ENCODE assay signal across 13 mouse cellular contexts in genomic region chr13:56397572-56397971, GRCm38 (mm10). TPM values are rescaled to one million over a fixed set of nuclear protein-coding genes. Genes with fewer than 3 reads are reported as not detected.
DNase-seq lines count a peak whose midpoint lies in the region; ATAC-seq and TF ChIP-seq lines count a peak whose summit lies in the region.
"Had no signal": no experiment of that assay in that cellular context is flagged by ENCODE, and none has a peak within 500 bp of the region (broad histone marks: within the 10 kb centered on the region; RNA-seq: fewer than 3 reads in every experiment).

No protein-coding gene starts in this region.

- no peak overlapping the region for H3K4me2 ChIP-seq in limb, embryonic 13.5 days (replicated peaks)
- H3K4me2 ChIP-seq in stomach, postnatal 0 days (replicated peaks; ENCODE audit: low read depth): no peak overlapping the region
- H3K4me2 ChIP-seq: heart, embryonic 13.5 days had no signal

- 33% methylated on average over 5 of the region's 5 CpGs for WGBS in limb, embryonic 13.5 days
- 43% methylated on average over 5 of the region's 5 CpGs for WGBS in stomach, postnatal 0 days
- 61% methylated on average over 5 of the region's 5 CpGs for WGBS in hindbrain, embryonic 10.5 days

- no peak for TF ChIP-seq EP300 in stomach, postnatal 0 days (optimal IDR thresholded peaks at IDR 0.05)

- no peak overlapping the region for H3K27ac ChIP-seq in gastrocnemius, adult 2 months
- 0 out of 2 replicates have a peak overlapping the region, but pooled peaks have one; percentile 6 for H3K27ac ChIP-seq in limb, embryonic 13.5 days
- no peak overlapping the region for H3K27ac ChIP-seq in stomach, postnatal 0 days (replicated peaks)
- H3K27ac ChIP-seq in hindbrain, embryonic 10.5 days: no peak overlapping the region
- H3K27ac ChIP-seq: heart, embryonic 13.5 days; left cerebral cortex, adult 2 months had no signal

- H3K9ac ChIP-seq in limb, embryonic 13.5 days: no peak overlapping the region
- H3K9ac ChIP-seq in stomach, postnatal 0 days (ENCODE audit: low read length): no peak overlapping the region
- H3K9ac ChIP-seq: heart, embryonic 13.5 days had no signal

- peaks cover 30% of the 10 kb centered on the region for H3K4me1 ChIP-seq in limb, embryonic 13.5 days
- H3K4me1 ChIP-seq in stomach, postnatal 0 days (replicated peaks; ENCODE audit: control insufficient read depth, insufficient read depth): no peaks in the 10 kb centered on the region
- H3K4me1 ChIP-seq in hindbrain, embryonic 10.5 days (replicated peaks): peaks cover 14% of the 10 kb centered on the region

- intact Hi-C loops in gastrocnemius, postnatal 14 days (cut with DNase I; ENCODE audit: low total_unique reads): no loop called here
- intact Hi-C loops in gastrocnemius, adult 2 months (cut with DNase I): no loop called here
- intact Hi-C loops in left cerebral cortex, postnatal 14 days (cut with DNase I): no loop called here

- TF ChIP-seq CTCF in gastrocnemius, adult 2 months (IDR thresholded peaks at IDR 0.05): no peak
- TF ChIP-seq CTCF in stomach, postnatal 0 days (IDR thresholded peaks at IDR 0.05; ENCODE audit: low read depth): no peak

- H3K27me3 ChIP-seq in limb, embryonic 13.5 days: no peaks in the 10 kb centered on the region
- no peaks in the 10 kb centered on the region for H3K27me3 ChIP-seq in stomach, postnatal 0 days (ENCODE audit: control insufficient read depth, insufficient read depth, low read length)
- H3K27me3 ChIP-seq in hindbrain, embryonic 10.5 days (ENCODE audit: insufficient read depth, poor library complexity, severe bottlenecking): no peaks in the 10 kb centered on the region

- no peak overlapping the region for H3K4me3 ChIP-seq in gastrocnemius, adult 2 months
- H3K4me3 ChIP-seq in limb, embryonic 13.5 days: no peak overlapping the region
- H3K4me3 ChIP-seq in stomach, postnatal 0 days (ENCODE audit: low read depth, low read length): no peak overlapping the region
- no peak overlapping the region for H3K4me3 ChIP-seq in hindbrain, embryonic 10.5 days
- H3K4me3 ChIP-seq: erythroblast, embryonic 14.5 days; heart, embryonic 13.5 days; left cerebral cortex, adult 2 months had no signal

- no peaks in the 10 kb centered on the region for H3K9me3 ChIP-seq in limb, embryonic 13.5 days
- H3K9me3 ChIP-seq in stomach, postnatal 0 days (ENCODE audit: control insufficient read depth, low read length): no peaks in the 10 kb centered on the region
- H3K9me3 ChIP-seq in hindbrain, embryonic 10.5 days: no peaks in the 10 kb centered on the region
- H3K9me3 ChIP-seq: heart, embryonic 13.5 days had no signal

- DNase-seq in gastrocnemius, postnatal 14 days: peak; percentile 45
- DNase-seq in gastrocnemius, adult 2 months: no peak
- DNase-seq in urinary bladder, postnatal 14 days (ENCODE audit: low spot score): peak; percentile 17
- DNase-seq in urinary bladder, postnatal 36 days (ENCODE audit: low spot score in 2 of 2): no peak
- peak; percentile 18 for DNase-seq in stomach, postnatal 0 days (ENCODE audit: low spot score)
- no peak for DNase-seq in left cerebral cortex, postnatal 14 days (ENCODE audit: low spot score in 2 of 2)
- no peak for DNase-seq in hindbrain, embryonic 10.5 days (ENCODE audit: low spot score)
- DNase-seq: thymus, postnatal 36 days had no signal

- H3K36me3 ChIP-seq in limb, embryonic 13.5 days: no peaks in the 10 kb centered on the region
- no peaks in the 10 kb centered on the region for H3K36me3 ChIP-seq in stomach, postnatal 0 days (ENCODE audit: control insufficient read depth, insufficient read depth, low read length)
- no peaks in the 10 kb centered on the region for H3K36me3 ChIP-seq in hindbrain, embryonic 10.5 days
- H3K36me3 ChIP-seq: heart, embryonic 13.5 days had no signal

- ATAC-seq in limb, embryonic 13.5 days (ENCODE audit: low FRiP score, low read depth): 0 out of 2 replicates have a peak, but pooled peaks have one; percentile 32
- peak; percentile 80 for ATAC-seq in stomach, postnatal 0 days (ENCODE audit: low FRiP score, low TSS enrichment)

RNA-seq across cellular contexts. Expression of gene Gm3045, which starts 28.8 kb away (rescaled TPM):
- total RNA-seq in gastrocnemius, postnatal 14 days (2021): not detected
- total RNA-seq in gastrocnemius, adult 2 months (2021): not detected
- 0.10 and 0.13 TPM in 2 replicates for polyA plus RNA-seq in limb, embryonic 13.5 days (2015; fragmentation: Nextera tagmentation; extraction: Ambion mirVana)
- polyA plus RNA-seq in stomach, postnatal 0 days (2015; fragmentation: Nextera tagmentation; extraction: Ambion mirVana): not detected in 2 replicates
- total RNA-seq in left cerebral cortex, postnatal 14 days (2021): not detected
- not detected in 2 replicates for polyA plus RNA-seq in hindbrain, embryonic 10.5 days (2016; fragmentation: Nextera tagmentation; extraction: Ambion mirVana)
- total RNA-seq: left cerebral cortex, adult 2 months had no signal
- polyA plus RNA-seq: erythroblast, embryonic 14.5 days; heart, embryonic 13.5 days; small intestine, adult 2 months had no signal

RNA-seq across cellular contexts. Expression of gene Slc25a48, which starts 40.6 kb away (rescaled TPM):
- under 1 TPM in 1 of 2 experiments, not detected in 1; 0.08 TPM for total RNA-seq in gastrocnemius, postnatal 14 days (2021)
- total RNA-seq in gastrocnemius, adult 2 months (2021): not detected
- 0.28 and 0.33 TPM in 2 replicates for polyA plus RNA-seq in limb, embryonic 13.5 days (2015; fragmentation: Nextera tagmentation; extraction: Ambion mirVana)
- 0.08 and 0.13 TPM in 2 replicates for polyA plus RNA-seq in stomach, postnatal 0 days (2015; fragmentation: Nextera tagmentation; extraction: Ambion mirVana)
- total RNA-seq in left cerebral cortex, postnatal 14 days (2021): under 1 TPM; 0.08 to 0.13 TPM
- 0.12 TPM in 1 of 2 replicates, not detected in the other for polyA plus RNA-seq in hindbrain, embryonic 10.5 days (2016; fragmentation: Nextera tagmentation; extraction: Ambion mirVana)
- total RNA-seq: left cerebral cortex, adult 2 months had no signal

Comparison
In these comparisons a context has a peak if more than half of its experiments do, and no peak if none do; other contexts are left out.
1. DNase-seq: peak in gastrocnemius, postnatal 14 days (single experiment), urinary bladder, postnatal 14 days (single experiment) and stomach, postnatal 0 days (single experiment); none in gastrocnemius, adult 2 months (single experiment), urinary bladder, postnatal 36 days (0 of 2), left cerebral cortex, postnatal 14 days (0 of 2) and hindbrain, embryonic 10.5 days (single experiment).